Mouse (Mus musculus): ENCODE data around the gene Lrmda. TPM values are rescaled to one million over a fixed set of nuclear protein-coding genes. Genes with fewer than 3 reads are reported as not detected.

Lrmda gene
- total and polyA plus RNA-seq, 3 experiments, result 5.1 to 5.9 TPM; not detected in 1

GRCm38 (mm10) chr14:22296655-22297239, 277.2 kb downstream of the Lrmda start:
- H3K27me3 ChIP-seq (ENCODE audit: control insufficient read depth in 1 of 2, insufficient read depth in 2 of 2, low read length in 2 of 2), result no peaks in the 10 kb centered on the region
- peaks cover 0 to 2% of the 10 kb centered on the region in 2 experiments; a peak in 1 of 4 replicates for H3K36me3 ChIP-seq (ENCODE audit: control insufficient read depth in 1 of 2, insufficient read depth in 2 of 2, low read length in 2 of 2)
- no peaks in the 10 kb centered on the region for H3K9me3 ChIP-seq (replicated peaks; ENCODE audit: insufficient read depth, low read length)
- no peak overlapping the region for H3K4me3 ChIP-seq (ENCODE audit: control insufficient read depth in 1 of 2, insufficient read depth in 1 of 2, low read depth in 2 of 2, low read length in 2 of 2)
- TF ChIP-seq GATA1 (IDR thresholded peaks at IDR 0.05; ENCODE audit: low read depth, low read length) (no peak), POLR2AphosphoS5 (IDR thresholded peaks at IDR 0.05; ENCODE audit: borderline replicate concordance, low read depth, low read length) (no peak), CHD2 (IDR thresholded peaks at IDR 0.05; ENCODE audit: low read length) (no peak), ZKSCAN1 (IDR thresholded peaks at IDR 0.05; ENCODE audit: low read depth, low read length) (no peak), SMC3 (IDR thresholded peaks at IDR 0.05; ENCODE audit: low read depth, low read length) (no peak), POLR2A (IDR thresholded peaks at IDR 0.05; ENCODE audit: control insufficient read depth in 1 of 2, insufficient read depth in 1 of 2, low read depth in 1 of 2, low read length in 2 of 2, poor library complexity in 1 of 2) (no peak), MYB (IDR thresholded peaks at IDR 0.05; ENCODE audit: low read depth, low read length) (no peak), ZMIZ1 (IDR thresholded peaks at IDR 0.05; ENCODE audit: low read depth, low read length) (no peak), MYC (IDR thresholded peaks at IDR 0.05; ENCODE audit: low read depth, low read length) (no peak)
- no peak overlapping the region for H3K9ac ChIP-seq (ENCODE audit: control insufficient read depth, low read depth, low read length, poor library complexity, severe bottlenecking)
- no peaks in the 10 kb centered on the region for H3K79me2 ChIP-seq (ENCODE audit: control insufficient read depth, insufficient read depth, low read length, poor library complexity)
- no peak overlapping the region for H3K27ac ChIP-seq (ENCODE audit: control insufficient read depth, low read depth, low read length)
- no peaks in the 10 kb centered on the region for H3K4me1 ChIP-seq (ENCODE audit: control insufficient read depth in 1 of 2, insufficient read depth in 2 of 2, low read length in 2 of 2)
- no peak for DNase-seq (ENCODE audit: low read depth, low spot score)

- Histone ChIP-seq H3K4me1 (ENCODE audit: control insufficient read depth in 1 of 2, insufficient read depth in 2 of 2, low read length in 2 of 2) (no peaks in the 10 kb centered on the region), H3K79me2 (ENCODE audit: control insufficient read depth, insufficient read depth, low read length, poor library complexity) (no peaks in the 10 kb centered on the region), H3K27me3 (ENCODE audit: control insufficient read depth in 1 of 2, insufficient read depth in 2 of 2, low read length in 2 of 2) (no peaks in the 10 kb centered on the region), H3K27ac (ENCODE audit: control insufficient read depth, low read depth, low read length) (no peak overlapping the region), H3K9me3 (replicated peaks; ENCODE audit: insufficient read depth, low read length) (no peaks in the 10 kb centered on the region), H3K36me3 (ENCODE audit: control insufficient read depth in 1 of 2, insufficient read depth in 2 of 2, low read length in 2 of 2) (no peaks in the 10 kb centered on the region; a peak in 1 of 4 replicates), H3K4me3 (ENCODE audit: control insufficient read depth in 1 of 2, insufficient read depth in 1 of 2, low read depth in 2 of 2, low read length in 2 of 2) (no peak overlapping the region), H3K9ac (ENCODE audit: control insufficient read depth, low read depth, low read length, poor library complexity, severe bottlenecking) (no peak overlapping the region)
- TF ChIP-seq ELF1 (IDR thresholded peaks at IDR 0.05; ENCODE audit: low read depth, low read length), result no peak
- TF ChIP-seq TCF12 (IDR thresholded peaks at IDR 0.05; ENCODE audit: low read depth, low read length), result no peak
- TF ChIP-seq JUND (IDR thresholded peaks at IDR 0.05; ENCODE audit: low read depth, low read length), result no peak
- no peak for TF ChIP-seq GATA1 (IDR thresholded peaks at IDR 0.05; ENCODE audit: low read depth, low read length)
- TF ChIP-seq SMC3 (IDR thresholded peaks at IDR 0.05; ENCODE audit: low read depth, low read length), result no peak
- no peak for TF ChIP-seq POLR2A (IDR thresholded peaks at IDR 0.05; ENCODE audit: control insufficient read depth in 1 of 2, insufficient read depth in 1 of 2, low read depth in 1 of 2, low read length in 2 of 2, poor library complexity in 1 of 2)
- no peak for TF ChIP-seq RAD21 (IDR thresholded peaks at IDR 0.05; ENCODE audit: low read depth, low read length)
- no peak for TF ChIP-seq ZKSCAN1 (IDR thresholded peaks at IDR 0.05; ENCODE audit: low read depth, low read length)
- TF ChIP-seq TBP (IDR thresholded peaks at IDR 0.05; ENCODE audit: low read depth, low read length), result no peak
- TF ChIP-seq MYC (IDR thresholded peaks at IDR 0.05; ENCODE audit: low read depth, low read length), result no peak
- no peak for DNase-seq (ENCODE audit: low read depth, low spot score)
These were observed 287.2 kb downstream of the Lrmda start for GRCm38 (mm10) chr14:22306759-22307158.

- no peaks in the 10 kb centered on the region for H3K4me1 ChIP-seq (ENCODE audit: control insufficient read depth in 1 of 2, insufficient read depth in 2 of 2, low read length in 2 of 2)
- H3K36me3 ChIP-seq (ENCODE audit: control insufficient read depth in 1 of 2, insufficient read depth in 2 of 2, low read length in 2 of 2), result no peaks in the 10 kb centered on the region; a peak in 1 of 4 replicates
- no peaks in the 10 kb centered on the region for H3K79me2 ChIP-seq (ENCODE audit: control insufficient read depth, insufficient read depth, low read length, poor library complexity)
- no peak for DNase-seq (ENCODE audit: low read depth, low spot score)
- H3K9me3 ChIP-seq (replicated peaks; ENCODE audit: insufficient read depth, low read length), result no peaks in the 10 kb centered on the region
- no peak overlapping the region for H3K27ac ChIP-seq (ENCODE audit: control insufficient read depth, low read depth, low read length)
- H3K27me3 ChIP-seq (ENCODE audit: control insufficient read depth in 1 of 2, insufficient read depth in 2 of 2, low read length in 2 of 2), result no peaks in the 10 kb centered on the region
- TF ChIP-seq ZKSCAN1 (IDR thresholded peaks at IDR 0.05; ENCODE audit: low read depth, low read length), result no peak
- TF ChIP-seq ZNF384 (IDR thresholded peaks at IDR 0.05; ENCODE audit: low read depth, low read length), result peak; percentile 93
- TF ChIP-seq ETS1 (IDR thresholded peaks at IDR 0.05; ENCODE audit: low read depth, low read length), result no peak
- no peak for TF ChIP-seq EP300 (IDR thresholded peaks at IDR 0.05; ENCODE audit: low read depth in 1 of 2, low read length in 2 of 2)
- TF ChIP-seq TCF12 (IDR thresholded peaks at IDR 0.05; ENCODE audit: low read depth, low read length), result no peak
- no peak overlapping the region for H3K9ac ChIP-seq (ENCODE audit: control insufficient read depth, low read depth, low read length, poor library complexity, severe bottlenecking)
- H3K4me3 ChIP-seq (ENCODE audit: control insufficient read depth in 1 of 2, insufficient read depth in 1 of 2, low read depth in 2 of 2, low read length in 2 of 2), result no peak overlapping the region
These were observed 288.5 kb downstream of the Lrmda start for GRCm38 (mm10) chr14:22308059-22308458.
